ENCODE assay signal across 9 mouse cellular contexts in the genomic region with DNA sequence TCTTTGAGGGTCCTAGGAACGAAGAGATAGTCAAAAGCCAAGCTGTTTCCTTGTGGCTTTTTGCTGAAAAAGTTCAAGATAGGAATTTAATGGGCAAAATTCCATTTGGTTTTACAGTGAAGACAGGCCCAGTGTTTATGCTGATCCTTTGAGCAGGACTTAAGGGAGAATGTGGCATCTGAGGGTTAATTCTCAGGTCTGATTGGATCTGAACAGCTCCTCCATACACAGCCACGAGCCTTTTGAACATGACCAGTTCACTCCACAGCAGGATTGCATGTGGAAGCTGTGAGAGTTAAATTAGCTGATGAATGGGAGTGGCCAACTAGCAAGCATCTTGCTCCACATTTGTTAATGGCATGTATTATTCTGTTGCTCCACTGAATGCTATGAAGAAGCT.
DNase-seq lines count a peak whose midpoint lies in the region; ATAC-seq and TF ChIP-seq lines count a peak whose summit lies in the region.
"Had no signal": no experiment of that assay in that cellular context is flagged by ENCODE, and none has a peak within 500 bp of the region (broad histone marks: within the 10 kb centered on the region; RNA-seq: fewer than 3 reads in every experiment).

No protein-coding gene starts in this region.

- peak overlapping the region; percentile 39; the same call in 1 of the 2 replicates for H3K4me2 ChIP-seq in kidney, postnatal 0 days (ENCODE audit: low read length)
- H3K4me2 ChIP-seq in forebrain, embryonic 12.5 days, result peak overlapping the region; percentile 42
- H3K4me2 ChIP-seq in intestine, postnatal 0 days (replicated peaks; ENCODE audit: low read depth), result peak overlapping the region; percentile 51; the same call in 1 of the 2 replicates
- peak overlapping the region; percentile 29; the same call in 1 of the 2 replicates for H3K4me2 ChIP-seq in neural tube, embryonic 14.5 days (ENCODE audit: low read depth, low read length)

- H3K9me3 ChIP-seq in kidney, postnatal 0 days (replicated peaks; ENCODE audit: low read length), result no peaks in the 10 kb centered on the region
- no peaks in the 10 kb centered on the region for H3K9me3 ChIP-seq in forebrain, embryonic 12.5 days
- no peaks in the 10 kb centered on the region for H3K9me3 ChIP-seq in intestine, postnatal 0 days (ENCODE audit: control insufficient read depth)
- H3K9me3 ChIP-seq in neural tube, embryonic 14.5 days (ENCODE audit: control insufficient read depth, low read length), result no peaks in the 10 kb centered on the region
- H3K9me3 ChIP-seq: hindbrain, embryonic 15.5 days had no signal

- H3K4me1 ChIP-seq in kidney, postnatal 0 days (replicated peaks; ENCODE audit: insufficient read depth, low read length), result 0 out of 2 replicates have a peak, but pooled peaks cover 3% of the 10 kb centered on the region
- peaks cover 10% of the 10 kb centered on the region for H3K4me1 ChIP-seq in forebrain, embryonic 12.5 days
- peaks cover 5% of the 10 kb centered on the region for H3K4me1 ChIP-seq in intestine, postnatal 0 days (replicated peaks; ENCODE audit: control insufficient read depth, insufficient read depth, low read length)
- 0 out of 2 replicates have a peak, but pooled peaks cover 2% of the 10 kb centered on the region for H3K4me1 ChIP-seq in neural tube, embryonic 14.5 days (ENCODE audit: control insufficient read depth, insufficient read depth, low read length)

- 16% methylated on average over 2 of the region's 2 CpGs for WGBS in kidney, postnatal 0 days
- WGBS in forebrain, embryonic 12.5 days, result 2% methylated on average over 2 of the region's 2 CpGs
- WGBS in intestine, postnatal 0 days, result 12% methylated on average over 2 of the region's 2 CpGs
- WGBS in neural tube, embryonic 14.5 days, result 7% methylated on average over 2 of the region's 2 CpGs

- H3K4me3 ChIP-seq in kidney, postnatal 0 days (replicated peaks; ENCODE audit: low read depth, low read length), result no peak overlapping the region
- H3K4me3 ChIP-seq in forebrain, embryonic 12.5 days (replicated peaks), result peak overlapping the region; percentile 10; the same call in 1 of the 2 replicates
- no peak overlapping the region for H3K4me3 ChIP-seq in intestine, postnatal 0 days (ENCODE audit: low read depth, low read length)
- H3K4me3 ChIP-seq in neural tube, embryonic 14.5 days (ENCODE audit: low read depth, low read length), result no peak overlapping the region; the same call in 1 of the 2 replicates
- H3K4me3 ChIP-seq: hindbrain, embryonic 15.5 days had no signal

- no peak overlapping the region for H3K9ac ChIP-seq in kidney, postnatal 0 days (ENCODE audit: low read depth, low read length)
- 0 out of 2 replicates have a peak overlapping the region, but pooled peaks have one; percentile 4 for H3K9ac ChIP-seq in forebrain, embryonic 12.5 days
- H3K9ac ChIP-seq in intestine, postnatal 0 days (ENCODE audit: low read depth, low read length), result no peak overlapping the region
- no peak overlapping the region for H3K9ac ChIP-seq in neural tube, embryonic 14.5 days (replicated peaks; ENCODE audit: low read depth, low read length)
- H3K9ac ChIP-seq: hindbrain, embryonic 15.5 days had no signal

- peak; percentile 65; the same call in 1 of the 2 replicates for ATAC-seq in kidney, postnatal 0 days (replicated peaks; ENCODE audit: low FRiP score, low read depth)
- peak; percentile 84 for ATAC-seq in forebrain, embryonic 12.5 days (ENCODE audit: low FRiP score)
- no peak for ATAC-seq in intestine, postnatal 0 days
- no peak; the same call in 1 of the 2 replicates for ATAC-seq in neural tube, embryonic 14.5 days (ENCODE audit: low read depth)

- DNase-seq in kidney, postnatal 0 days (ENCODE audit: low spot score), result peak; percentile 30
- no peak for DNase-seq in kidney, adult 18-20 months
- no peak for DNase-seq in adipocyte (ENCODE audit: low spot score)
- DNase-seq in layer of hippocampus, adult 11-12 months (ENCODE audit: low spot score), result no peak
- DNase-seq in right cerebral cortex, postnatal 25 days, result no peak

- H3K27ac ChIP-seq in kidney, postnatal 0 days, result no peak overlapping the region
- no peak overlapping the region for H3K27ac ChIP-seq in forebrain, embryonic 12.5 days
- no peak overlapping the region for H3K27ac ChIP-seq in intestine, postnatal 0 days (ENCODE audit: low read depth, low read length)
- H3K27ac ChIP-seq in neural tube, embryonic 14.5 days (ENCODE audit: low read depth, low read length), result no peak overlapping the region
- H3K27ac ChIP-seq: hindbrain, embryonic 15.5 days had no signal

- TF ChIP-seq CTCF in kidney, postnatal 0 days (IDR thresholded peaks at IDR 0.05; ENCODE audit: low read depth), result no peak
- TF ChIP-seq CTCF in intestine, postnatal 0 days (IDR thresholded peaks at IDR 0.05; ENCODE audit: low read depth), result no peak

- H3K36me3 ChIP-seq in kidney, postnatal 0 days (ENCODE audit: insufficient read depth, low read length), result no peaks in the 10 kb centered on the region
- H3K36me3 ChIP-seq in forebrain, embryonic 12.5 days (replicated peaks), result no peaks in the 10 kb centered on the region
- H3K36me3 ChIP-seq in intestine, postnatal 0 days (ENCODE audit: control insufficient read depth, insufficient read depth), result no peaks in the 10 kb centered on the region
- H3K36me3 ChIP-seq in neural tube, embryonic 14.5 days (ENCODE audit: control insufficient read depth, insufficient read depth, low read length), result no peaks in the 10 kb centered on the region
- H3K36me3 ChIP-seq: hindbrain, embryonic 15.5 days had no signal

- no peaks in the 10 kb centered on the region for H3K27me3 ChIP-seq in kidney, postnatal 0 days (ENCODE audit: insufficient read depth, low read length)
- H3K27me3 ChIP-seq in forebrain, embryonic 12.5 days, result no peaks in the 10 kb centered on the region
- no peaks in the 10 kb centered on the region for H3K27me3 ChIP-seq in intestine, postnatal 0 days (replicated peaks; ENCODE audit: control insufficient read depth, insufficient read depth, low read length)
- H3K27me3 ChIP-seq in neural tube, embryonic 14.5 days (ENCODE audit: control insufficient read depth, insufficient read depth, low read length), result no peaks in the 10 kb centered on the region
- H3K27me3 ChIP-seq: hindbrain, embryonic 15.5 days had no signal

Comparison
In these comparisons a context has a peak if more than half of its experiments do, and no peak if none do; other contexts are left out.
1. ATAC-seq: peak in kidney, postnatal 0 days (single experiment) and forebrain, embryonic 12.5 days (single experiment); none in intestine, postnatal 0 days (single experiment) and neural tube, embryonic 14.5 days (single experiment).
2. Peak in every context shown above with its lines, with median percentiles within 50 percentile points of each other: H3K4me2 ChIP-seq.